Mouse (Mus musculus): ENCODE results near the gene Ppa2.

The Ppa2 gene

DNA sequence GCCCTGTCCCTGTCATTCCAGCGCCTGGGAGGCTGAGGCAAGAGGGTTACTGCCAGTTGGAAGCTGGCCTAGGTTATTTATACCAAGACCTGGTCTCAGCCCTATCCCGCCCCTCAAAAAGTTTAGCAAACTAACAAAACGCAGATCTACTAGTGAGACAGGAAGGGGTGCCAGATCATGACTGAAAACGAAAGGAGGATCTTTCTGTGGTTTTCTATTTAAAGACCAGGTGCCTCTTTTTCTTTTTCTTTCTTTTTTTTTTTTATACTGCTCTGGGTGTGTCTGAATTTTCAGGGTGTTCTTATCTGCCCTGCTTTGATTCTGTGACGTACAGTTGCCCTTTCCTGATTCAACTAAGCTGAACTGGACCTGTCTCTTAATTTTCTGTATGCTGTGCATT is 22.4 kb downstream of the Ppa2 start:
- no peak for DNase-seq

DNA sequence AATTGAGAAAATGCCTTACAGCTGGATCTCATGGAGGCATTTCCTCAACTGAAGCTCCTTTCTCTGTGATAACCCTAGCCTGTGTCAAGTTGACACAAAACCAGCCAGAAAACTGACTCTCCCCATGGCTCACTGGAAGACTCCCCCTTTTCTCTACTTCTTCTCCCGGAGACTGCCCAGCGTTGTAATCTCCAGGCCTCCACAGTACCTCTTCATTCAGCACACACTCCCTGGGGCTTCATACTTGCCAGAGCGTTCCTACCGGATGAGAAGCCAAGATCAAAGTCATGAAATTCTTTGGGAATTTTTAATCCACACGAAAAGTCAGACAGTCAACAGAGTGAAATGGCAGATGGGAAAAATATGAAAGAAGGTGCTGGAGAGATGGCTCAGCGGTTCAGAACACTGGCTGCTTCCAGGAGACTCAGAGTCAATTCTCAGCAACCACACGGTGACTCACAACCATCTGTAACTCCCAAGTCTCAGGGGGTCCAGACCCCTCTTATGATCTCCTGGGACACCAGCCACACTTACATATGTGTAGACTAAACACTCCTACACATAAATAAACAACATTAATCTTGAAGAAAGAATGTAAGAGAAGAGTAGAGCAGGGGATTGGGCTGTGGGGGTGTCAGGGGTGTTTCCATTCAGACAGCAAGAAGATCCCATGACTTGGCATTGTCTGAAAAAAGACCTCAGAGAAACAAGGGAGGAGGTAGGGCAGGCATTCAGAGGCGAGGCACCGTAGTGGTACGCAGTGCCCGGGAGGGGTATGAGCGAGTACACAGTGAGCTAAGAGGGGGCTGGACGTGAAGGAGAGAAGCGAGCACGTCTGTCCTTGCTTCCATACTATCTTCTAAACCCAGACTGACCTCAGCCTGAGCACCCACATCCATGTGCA is 23.6 kb downstream of the Ppa2 start:
- no peak for DNase-seq

DNA sequence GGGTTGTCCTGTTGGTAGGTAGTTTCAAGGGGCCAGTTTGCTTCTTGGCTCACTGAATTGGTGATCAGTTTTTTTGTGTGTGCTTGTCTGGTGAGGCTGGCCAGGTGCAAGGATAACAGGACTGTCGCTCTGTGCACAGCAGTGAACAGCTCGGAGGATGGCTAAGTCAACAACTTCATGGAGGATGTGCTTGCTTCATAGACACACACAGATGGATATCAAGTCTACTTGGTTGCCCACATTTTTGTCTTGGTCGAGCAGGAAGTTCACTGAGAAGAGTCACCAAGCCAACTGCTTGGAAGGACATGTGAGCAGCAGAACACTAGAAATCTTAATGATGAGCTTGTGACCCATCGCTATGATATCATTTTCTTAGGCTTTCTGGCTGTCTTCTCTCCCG is 24.8 kb downstream of the Ppa2 start:
- DNase-seq: no peak

DNA sequence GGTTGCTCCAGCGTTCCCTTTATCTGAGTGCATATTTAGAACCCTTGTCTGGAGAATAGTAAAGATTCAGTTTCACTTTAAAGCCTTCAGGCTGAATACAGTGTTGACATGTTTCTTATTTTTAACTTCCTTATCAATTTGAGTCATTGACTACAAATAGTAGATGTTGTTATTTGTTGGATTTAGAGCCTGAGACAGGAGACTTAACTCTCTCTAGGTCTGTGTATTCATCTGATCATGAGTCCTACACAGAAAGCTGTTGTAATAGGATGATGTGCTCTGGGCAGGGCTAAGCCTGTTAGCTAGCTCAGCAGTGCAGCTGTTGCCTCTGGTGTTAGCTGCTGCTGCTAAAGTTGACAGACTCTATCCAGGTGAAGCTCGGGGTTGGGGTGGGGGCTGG is 25.3 kb downstream of the Ppa2 start:
- no peak for DNase-seq

DNA sequence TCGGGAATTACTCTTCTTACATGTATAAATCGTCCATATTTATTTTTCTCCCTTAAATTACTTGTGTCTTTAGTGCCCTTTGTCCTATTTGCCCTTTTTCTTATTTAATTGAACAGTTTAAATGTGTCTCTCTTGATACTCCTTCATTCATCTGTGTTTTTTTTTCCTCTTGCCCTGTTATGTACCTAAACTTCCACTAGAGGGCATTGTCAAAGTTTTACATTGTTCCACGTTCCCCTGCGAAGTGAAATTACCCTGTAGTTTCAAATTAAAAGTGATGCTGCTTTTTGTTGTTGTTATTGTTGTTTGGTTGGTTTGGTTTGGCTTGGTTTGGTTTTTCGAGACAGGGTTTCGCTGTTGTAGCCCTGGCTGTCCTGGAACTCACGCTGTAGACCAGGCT is 26.5 kb downstream of the Ppa2 start:
- no peak for DNase-seq

DNA sequence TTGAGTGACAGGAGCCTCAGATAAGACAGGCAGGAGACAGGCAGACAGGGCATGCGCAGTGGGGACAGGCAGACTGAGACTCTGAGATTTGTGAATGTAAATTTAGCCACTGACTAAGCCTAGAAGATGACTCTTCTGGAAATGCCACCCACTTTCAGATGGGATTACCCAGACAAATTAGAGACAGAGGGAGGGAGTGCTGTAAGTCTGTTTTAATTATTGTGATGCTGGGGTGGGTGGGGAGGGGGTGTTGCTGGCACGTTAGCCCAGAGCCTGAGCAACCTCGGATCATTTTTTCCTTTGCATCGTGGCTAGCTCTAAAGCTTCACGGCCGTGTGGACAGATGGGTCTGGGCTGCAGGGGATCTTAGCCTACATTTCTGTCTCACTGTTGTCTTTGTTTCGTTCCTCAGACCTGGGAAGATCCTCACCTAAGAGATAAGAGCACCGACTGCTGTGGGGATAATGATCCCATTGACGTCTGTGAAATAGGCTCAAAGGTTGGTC is 29.0 kb downstream of the Ppa2 start:
- DNase-seq: no peak

DNA sequence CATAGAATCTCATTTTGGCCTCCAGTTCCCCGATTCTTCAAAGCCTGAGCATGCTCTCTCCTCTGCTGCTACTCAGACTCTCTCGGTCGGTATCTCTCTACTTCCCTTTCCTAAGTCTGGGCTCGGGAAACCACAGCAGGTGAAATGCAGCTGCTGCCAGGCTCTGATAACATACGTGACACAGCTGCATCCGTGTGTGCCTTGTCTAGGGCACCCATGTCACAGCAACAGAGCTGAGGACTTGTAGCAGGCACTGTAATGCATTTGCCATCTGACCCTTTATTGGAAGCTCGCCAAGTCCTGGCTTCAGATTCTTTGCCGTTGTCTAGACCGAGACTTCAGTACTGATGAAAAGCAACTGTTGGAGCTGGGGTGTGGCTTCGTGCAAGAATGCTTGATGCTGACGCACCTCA is 29.5 kb downstream of the Ppa2 start:
- DNase-seq: peak in 1 of 2 experiments; percentile 11

DNA sequence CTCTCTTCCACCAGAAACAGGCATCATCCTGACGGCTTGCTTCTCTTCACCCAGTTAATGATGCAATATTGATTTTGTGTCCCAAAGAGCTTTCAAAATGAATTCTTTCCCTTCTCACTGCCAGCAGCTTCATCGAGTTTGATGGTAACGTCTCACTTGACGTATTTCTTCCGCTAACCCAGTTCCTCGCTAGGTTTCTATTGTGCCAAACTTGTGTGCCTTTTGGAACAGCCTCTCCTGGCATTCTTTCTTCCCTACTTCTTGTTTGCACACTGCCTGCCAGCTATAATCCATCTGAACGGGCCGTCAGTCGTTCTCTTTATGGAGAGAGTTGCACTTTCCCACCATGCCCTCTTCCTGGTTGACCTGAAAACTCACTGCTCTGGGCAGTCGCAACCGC is 31.2 kb downstream of the Ppa2 start:
- DNase-seq: no peak

DNA sequence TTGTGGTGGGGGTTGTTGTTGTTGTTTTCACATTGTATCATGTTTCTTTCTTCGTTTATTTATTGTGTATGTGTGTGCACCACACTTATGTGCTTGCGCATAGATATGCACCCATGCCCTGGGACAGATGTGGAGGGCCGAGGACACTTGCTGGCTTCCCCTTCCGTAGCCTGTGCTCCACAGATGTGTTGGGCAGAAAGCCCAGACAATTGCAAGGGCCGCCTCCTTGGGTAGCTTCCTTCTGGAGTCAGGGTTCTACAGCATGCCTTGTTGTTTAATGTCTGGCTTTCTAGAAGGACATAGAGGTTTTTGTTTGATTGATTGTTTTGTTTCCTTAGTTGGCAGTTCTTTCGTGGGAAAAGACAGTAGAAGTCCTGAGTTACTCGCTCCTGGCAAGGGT is 37.6 kb downstream of the Ppa2 start:
- DNase-seq: no peak

DNA sequence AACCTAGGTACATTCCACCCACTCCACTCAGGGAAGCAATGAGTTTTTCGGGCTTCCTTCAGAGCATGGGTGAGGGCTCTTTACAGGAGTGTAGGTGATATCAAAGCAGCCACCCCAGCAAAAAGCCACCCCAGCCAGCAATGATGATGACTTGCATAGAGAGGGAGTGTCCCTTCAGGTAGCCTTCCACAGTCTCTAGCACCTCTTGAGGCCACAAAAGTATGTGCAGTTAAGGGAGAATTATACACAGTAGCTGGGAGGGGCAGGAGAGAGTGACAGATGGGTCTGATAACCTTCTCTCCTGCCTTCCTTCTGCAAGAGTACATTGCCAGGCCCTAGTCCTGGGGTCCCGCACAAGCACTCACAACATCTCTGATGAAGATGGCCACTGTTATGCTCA is 38.9 kb downstream of the Ppa2 start:
- DNase-seq: no peak

DNA sequence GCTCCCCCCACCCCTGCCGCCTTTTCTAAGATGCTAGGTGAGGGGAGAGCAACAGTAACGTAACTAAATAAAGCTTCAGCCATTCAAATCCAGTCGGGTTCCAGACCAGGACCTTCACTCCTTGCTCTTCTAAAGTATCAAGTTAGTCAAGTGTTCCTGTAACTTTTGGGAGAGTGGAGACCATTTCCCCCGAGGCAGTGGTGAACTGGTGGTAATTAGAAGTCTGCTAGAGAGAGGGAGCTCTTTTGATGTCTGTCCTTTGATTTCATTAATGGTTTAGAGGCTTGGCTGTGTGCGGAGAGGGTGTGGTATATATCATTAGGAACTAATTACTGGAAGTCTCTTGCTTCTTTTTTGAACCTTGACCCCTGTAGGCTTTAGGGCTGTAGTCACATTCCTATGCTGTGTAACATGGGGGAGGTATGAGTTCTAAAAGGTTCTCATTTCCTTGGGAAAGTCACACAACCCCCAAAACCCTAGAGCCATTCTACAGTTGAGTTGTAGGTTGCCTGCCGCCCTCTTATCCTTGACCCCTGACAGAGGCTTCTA is 47.6 kb downstream of the Ppa2 start:
- DNase-seq: no peak

DNA sequence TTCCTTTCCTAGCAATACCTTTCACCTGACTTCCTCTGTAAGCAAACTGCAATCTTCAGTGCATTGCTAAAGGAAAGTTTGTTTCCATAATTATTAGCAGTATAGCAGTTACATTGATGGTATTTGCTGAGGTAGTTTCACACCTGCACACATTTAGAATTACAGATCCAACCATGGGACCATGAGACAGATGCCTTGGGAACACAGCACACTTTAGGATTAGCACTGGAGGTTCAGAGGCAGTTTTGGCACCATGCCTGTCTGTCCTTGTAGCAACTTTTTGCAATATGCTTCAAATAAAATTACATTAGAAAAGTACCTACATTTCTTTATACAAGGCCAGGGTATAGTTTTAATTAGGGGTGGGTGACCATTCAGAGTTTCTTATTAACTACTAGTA is 48.1 kb downstream of the Ppa2 start:
- DNase-seq: no peak

DNA sequence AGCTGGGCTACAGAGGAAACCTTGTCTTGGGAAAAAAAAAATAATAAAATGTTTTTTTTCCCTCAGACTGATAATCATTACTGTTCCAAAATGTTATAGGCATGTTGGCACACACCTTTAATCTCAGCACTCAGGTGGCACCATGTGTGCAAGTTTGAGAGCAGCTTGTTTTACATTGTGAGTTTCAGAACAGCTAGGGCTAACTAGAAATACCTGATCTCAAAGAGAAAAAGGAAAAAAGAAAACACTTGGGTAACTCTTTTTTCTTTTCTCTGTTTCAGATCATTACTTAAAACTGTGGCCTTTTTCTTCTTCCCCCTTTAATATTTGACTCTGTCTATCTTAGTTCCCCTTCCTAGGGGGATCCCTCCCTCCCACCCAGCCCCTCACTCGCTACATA is 51.5 kb downstream of the Ppa2 start:
- no peak for DNase-seq

DNA sequence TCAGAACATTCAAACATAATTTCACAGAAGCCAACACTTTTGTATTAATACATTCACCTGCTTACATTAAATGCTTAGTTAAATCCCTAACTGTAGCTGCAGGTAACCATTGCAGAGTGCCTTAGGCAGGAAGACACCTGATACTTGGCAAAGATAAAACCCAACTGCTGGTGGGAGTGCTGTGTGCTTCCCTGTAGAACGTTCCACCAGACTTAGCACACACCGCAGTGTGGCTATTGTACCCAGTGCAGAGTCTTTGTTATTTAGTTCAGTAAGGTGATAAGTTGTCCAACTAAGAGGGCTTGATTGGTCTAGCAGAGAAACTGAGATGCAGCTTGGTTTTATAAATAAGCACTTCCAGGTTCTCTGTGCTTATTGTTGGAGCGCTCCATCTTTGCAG is 54.2 kb downstream of the Ppa2 start:
- DNase-seq: no peak

DNA sequence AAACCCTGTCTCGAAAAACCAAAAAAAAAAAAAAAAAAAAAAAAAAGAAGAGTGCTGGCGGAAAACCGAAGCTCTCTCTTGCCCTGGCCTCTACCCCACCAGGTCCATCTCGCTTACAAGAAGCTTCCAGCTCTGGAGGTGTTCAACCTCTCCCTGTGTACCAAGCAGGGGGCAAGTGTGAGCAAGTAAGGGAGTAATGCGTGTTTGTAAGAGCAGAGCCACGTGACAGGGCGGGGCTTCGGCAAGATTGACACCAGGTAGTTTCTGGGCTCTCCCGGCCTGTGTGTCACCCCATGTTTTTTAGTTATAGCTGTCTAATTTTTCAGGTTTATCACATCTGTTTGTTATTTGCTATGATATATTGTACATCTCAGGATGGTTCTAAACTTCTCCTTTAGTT is 56.2 kb downstream of the Ppa2 start:
- no peak for DNase-seq

DNA sequence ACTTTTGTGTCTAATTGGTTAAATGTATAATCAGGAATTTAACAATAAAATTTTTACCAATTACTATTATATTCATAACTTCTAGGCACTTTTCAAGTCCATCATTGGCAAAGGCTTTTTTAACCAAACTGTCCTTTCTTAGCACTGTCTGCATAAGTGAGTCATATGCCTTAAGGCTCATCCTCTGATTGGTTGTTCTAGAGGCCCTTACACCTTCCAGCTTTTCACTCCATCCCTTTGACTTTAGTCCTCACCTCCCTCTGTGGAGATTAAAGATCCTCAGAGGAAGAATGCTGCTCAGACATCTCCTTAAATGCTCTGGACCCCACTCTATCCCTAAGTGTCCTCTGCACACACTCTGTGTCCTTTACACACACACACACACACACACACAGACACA is 68.3 kb downstream of the Ppa2 start:
- no peak for DNase-seq

DNA sequence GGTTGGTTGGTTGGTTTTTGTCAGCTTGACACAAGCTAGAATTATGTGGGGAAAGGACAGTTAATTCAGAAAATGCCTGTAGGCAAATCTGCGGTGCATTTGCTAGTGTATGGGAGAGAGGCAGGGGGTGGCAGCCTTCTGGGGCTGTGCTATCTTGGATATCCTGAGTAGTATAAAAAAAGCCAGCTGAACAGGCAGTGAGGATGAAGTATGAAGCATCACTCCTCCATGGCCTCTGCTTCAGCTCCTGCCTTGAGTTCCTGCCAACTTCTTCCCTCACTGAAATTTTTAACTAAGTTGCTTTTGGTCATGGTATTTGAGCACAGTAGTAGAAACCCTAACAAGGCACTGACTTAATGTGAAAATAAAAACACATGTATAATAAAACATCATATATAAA is 70.1 kb downstream of the Ppa2 start:
- no peak for DNase-seq

DNA sequence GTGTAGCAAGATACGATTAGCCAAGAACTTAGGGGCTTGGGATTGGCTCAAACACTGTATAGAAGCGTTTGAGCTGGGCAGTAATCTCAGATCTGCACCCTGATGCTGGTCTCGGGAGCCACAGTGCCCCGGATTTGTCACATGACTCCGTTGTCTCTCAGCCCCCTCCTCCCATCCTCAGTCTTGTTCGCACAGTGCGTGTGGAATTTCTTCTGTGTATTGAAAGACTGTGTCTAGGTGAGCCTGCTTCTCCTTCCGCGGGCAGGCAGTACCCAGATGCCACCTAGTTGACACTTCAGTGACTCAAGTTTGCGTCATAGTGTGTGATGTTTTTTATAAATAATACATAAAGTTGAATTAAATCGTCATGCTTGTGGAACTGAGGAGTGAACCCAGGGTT is 71.6 kb downstream of the Ppa2 start:
- DNase-seq: no peak

DNA sequence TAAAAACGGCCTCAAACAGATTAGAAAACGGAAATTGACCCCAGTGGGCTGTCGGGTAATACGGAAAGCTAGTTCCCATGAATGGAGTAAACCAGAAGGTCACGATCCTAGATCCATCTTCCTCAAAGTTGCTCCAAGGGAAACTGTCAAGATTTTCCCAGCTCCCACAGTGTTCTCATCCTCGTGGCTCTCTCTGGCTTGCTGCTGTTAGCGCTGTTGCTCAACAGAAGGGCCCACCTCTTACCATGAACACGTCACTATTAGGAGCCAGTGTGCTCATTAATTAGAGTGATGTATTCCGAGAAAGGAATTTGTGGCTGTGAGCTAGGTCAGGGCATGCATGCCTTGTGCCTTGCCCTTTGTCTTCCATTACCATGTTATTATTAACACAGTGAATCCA is 72.2 kb downstream of the Ppa2 start:
- no peak for DNase-seq

DNA sequence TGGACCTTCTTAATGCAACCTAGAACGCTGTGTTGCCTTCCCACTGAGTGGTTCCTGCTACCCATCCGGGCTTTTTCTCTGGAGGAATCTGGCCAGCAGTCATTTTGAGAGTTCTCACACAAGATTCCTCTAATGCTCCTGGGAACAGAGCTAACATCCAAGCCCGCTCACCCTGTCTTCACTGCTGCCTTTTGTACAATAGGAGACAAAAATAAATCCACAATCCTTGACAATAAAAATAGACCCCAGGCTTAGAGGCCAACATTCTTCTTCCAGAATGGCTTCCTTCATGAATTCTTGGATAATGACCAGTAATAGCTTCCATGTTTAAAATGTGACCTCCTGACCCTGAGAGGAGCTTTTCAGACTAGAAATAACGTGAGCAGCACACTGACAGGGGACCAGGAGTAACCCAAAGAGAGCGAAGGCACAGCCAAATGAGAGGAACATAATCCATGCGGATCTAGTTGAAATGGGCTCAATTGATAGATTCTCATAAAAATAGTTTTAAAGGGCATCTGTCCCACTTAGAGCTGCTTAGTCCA is 74.3 kb downstream of the Ppa2 start:
- no peak for DNase-seq

DNA sequence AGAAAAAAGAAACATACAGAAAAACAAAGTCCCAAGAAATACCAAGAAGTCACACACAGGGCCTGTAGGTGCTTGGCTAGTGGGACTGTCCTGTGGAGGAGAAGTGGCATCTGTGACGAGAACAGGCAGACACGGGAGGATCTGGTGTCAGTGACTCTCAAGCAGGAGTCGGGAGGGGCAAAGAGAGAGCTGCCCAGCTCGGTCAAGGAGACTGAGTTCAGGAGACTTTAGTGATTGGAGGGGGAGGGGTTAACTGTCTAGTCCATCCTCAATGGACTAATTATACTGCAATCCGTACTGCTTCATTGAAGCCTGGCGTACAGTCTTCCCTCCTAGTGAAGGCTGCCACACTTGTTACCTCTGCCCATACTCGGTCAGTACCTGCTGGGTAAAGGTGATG is 77.4 kb downstream of the Ppa2 start:
- DNase-seq: no peak

DNA sequence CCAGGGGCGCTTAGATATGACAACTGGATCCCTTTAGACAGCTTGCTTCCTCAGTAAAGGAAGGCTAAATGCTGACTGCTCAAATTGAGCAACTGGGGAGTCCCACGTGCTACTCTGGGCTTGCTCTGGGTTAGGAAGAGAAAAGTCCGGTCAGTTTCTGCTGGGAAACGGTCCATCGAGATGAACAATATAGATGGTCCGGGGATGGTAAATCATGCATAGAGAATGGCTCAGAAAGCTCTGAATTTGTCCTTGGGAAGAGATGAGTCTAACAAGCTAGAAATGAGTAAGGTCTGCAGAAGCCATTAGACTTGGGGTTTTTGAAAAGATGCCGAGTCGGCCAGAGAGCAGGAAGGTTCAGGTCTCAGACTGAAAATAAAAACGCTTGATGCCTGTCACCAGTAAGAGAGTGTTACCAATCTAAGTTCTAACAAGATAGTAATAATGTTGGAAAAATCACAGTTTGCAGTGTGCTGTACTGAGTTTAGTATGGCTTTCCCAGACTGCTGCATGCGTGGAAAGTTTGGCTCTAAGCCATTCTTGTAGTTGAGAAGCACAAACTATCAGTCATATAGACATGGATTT is 80.0 kb downstream of the Ppa2 start:
- DNase-seq: no peak

DNA sequence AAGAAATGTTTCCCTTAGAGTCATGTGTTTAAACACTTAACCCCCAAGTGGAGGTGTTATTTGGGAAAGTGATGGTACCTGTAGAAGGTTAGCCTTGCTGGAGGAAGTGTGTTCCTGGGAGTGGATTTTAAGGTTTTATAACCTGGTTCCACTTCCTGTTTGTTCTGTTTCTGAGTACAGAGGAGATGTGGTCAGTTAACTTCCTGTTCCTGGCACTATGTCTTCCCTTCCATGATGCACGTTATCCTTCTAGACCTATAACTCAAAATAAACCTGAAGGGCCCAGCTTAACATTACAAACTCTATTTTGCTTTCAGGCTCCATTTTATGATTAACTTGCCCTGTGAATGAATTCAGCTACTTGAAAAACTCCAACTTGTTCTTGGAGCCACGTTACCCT is 84.6 kb downstream of the Ppa2 start:
- DNase-seq: no peak

DNA sequence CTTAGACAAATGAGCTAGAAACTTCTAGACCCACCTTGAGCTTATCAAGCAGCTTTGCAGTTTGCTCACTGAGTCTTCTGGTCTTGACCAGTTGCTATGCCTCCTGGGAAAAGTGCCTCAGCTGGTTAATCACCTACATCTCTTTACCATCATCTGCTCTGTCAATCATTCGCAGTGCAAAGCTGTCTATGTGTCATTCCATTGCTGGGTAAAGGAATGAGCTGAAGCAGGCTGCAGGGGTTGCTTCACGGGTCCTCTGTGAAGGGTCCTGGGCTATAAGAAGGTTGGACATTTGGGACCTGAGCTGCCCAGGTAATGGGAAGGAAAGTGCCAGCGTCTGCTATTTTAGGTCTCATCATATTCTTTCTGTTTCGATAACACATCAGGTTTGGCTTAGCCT is 93.9 kb downstream of the Ppa2 start:
- DNase-seq: no peak

All from kidney, adult 8-10 months (tissue).